Mouse (Mus musculus): ENCODE results near the gene G430095P16Rik.

Gene G430095P16Rik

GRCm38 (mm10) chr8:84702963-84703465, 19.8 kb upstream of the G430095P16Rik start:
- DNase-seq (ENCODE audit: low spot score in 2 of 2): no peak

- DNase-seq (ENCODE audit: low spot score in 2 of 2): peak in 1 of 2 experiments; percentile 31
Observed at GRCm38 (mm10) chr8:84703466-84704249, 19.1 kb upstream of the G430095P16Rik start.

GRCm38 (mm10) chr8:84704356-84704755, 18.5 kb upstream of the G430095P16Rik start:
- peak; percentile 72 to 91 for DNase-seq (ENCODE audit: low spot score in 2 of 2)

- DNase-seq (ENCODE audit: low spot score in 2 of 2): no peak
Observed at GRCm38 (mm10) chr8:84704867-84705831, 17.7 kb upstream of the G430095P16Rik start.

- no peak for DNase-seq (ENCODE audit: low spot score in 2 of 2)
Observed at GRCm38 (mm10) chr8:84705960-84706359, 16.8 kb upstream of the G430095P16Rik start.

- DNase-seq (ENCODE audit: low spot score in 2 of 2): no peak
Observed at GRCm38 (mm10) chr8:84706610-84707266, 16.1 kb upstream of the G430095P16Rik start.

GRCm38 (mm10) chr8:84707267-84707883, 15.4 kb upstream of the G430095P16Rik start:
- DNase-seq (ENCODE audit: low spot score in 2 of 2): peak in 1 of 2 experiments; percentile 25

- DNase-seq (ENCODE audit: low spot score in 2 of 2): no peak
Observed at GRCm38 (mm10) chr8:84708071-84708541, 14.7 kb upstream of the G430095P16Rik start.

- peak; percentile 63 to 85 for DNase-seq (ENCODE audit: low spot score in 2 of 2)
Observed at GRCm38 (mm10) chr8:84708774-84709475, 13.9 kb upstream of the G430095P16Rik start.

- no peak for DNase-seq (ENCODE audit: low spot score in 2 of 2)
Observed at GRCm38 (mm10) chr8:84709931-84710330, 12.9 kb upstream of the G430095P16Rik start.

- DNase-seq (ENCODE audit: low spot score in 2 of 2): no peak
Observed at GRCm38 (mm10) chr8:84711312-84711711, 11.5 kb upstream of the G430095P16Rik start.

GRCm38 (mm10) chr8:84711933-84712758, 10.7 kb upstream of the G430095P16Rik start:
- DNase-seq (ENCODE audit: low spot score in 2 of 2): no peak

GRCm38 (mm10) chr8:84712759-84713120, 10.1 kb upstream of the G430095P16Rik start:
- no peak for DNase-seq (ENCODE audit: low spot score in 2 of 2)

GRCm38 (mm10) chr8:84713381-84713780, 9.4 kb upstream of the G430095P16Rik start:
- no peak for DNase-seq (ENCODE audit: low spot score in 2 of 2)

GRCm38 (mm10) chr8:84714161-84714560, 8.6 kb upstream of the G430095P16Rik start:
- DNase-seq (ENCODE audit: low spot score in 2 of 2): no peak

GRCm38 (mm10) chr8:84715893-84716468, 6.8 kb upstream of the G430095P16Rik start:
- DNase-seq (ENCODE audit: low spot score in 2 of 2): no peak

- DNase-seq (ENCODE audit: low spot score in 2 of 2): no peak
Observed at GRCm38 (mm10) chr8:84716790-84717189, 6.0 kb upstream of the G430095P16Rik start.

- DNase-seq (ENCODE audit: low spot score in 2 of 2): no peak
Observed at GRCm38 (mm10) chr8:84718476-84718875, 4.3 kb upstream of the G430095P16Rik start.
